Mouse (Mus musculus) induced T-regulatory cell, adult 2 months (primary cell): ENCODE data around the gene Il18bp.

Experiments used
- DNase-seq: peaks from one replicate; pipeline ENCODE4 v3.0.0-alpha.2; 2012; ENCODE audit warnings: low read depth

Il18bp gene

DNA sequence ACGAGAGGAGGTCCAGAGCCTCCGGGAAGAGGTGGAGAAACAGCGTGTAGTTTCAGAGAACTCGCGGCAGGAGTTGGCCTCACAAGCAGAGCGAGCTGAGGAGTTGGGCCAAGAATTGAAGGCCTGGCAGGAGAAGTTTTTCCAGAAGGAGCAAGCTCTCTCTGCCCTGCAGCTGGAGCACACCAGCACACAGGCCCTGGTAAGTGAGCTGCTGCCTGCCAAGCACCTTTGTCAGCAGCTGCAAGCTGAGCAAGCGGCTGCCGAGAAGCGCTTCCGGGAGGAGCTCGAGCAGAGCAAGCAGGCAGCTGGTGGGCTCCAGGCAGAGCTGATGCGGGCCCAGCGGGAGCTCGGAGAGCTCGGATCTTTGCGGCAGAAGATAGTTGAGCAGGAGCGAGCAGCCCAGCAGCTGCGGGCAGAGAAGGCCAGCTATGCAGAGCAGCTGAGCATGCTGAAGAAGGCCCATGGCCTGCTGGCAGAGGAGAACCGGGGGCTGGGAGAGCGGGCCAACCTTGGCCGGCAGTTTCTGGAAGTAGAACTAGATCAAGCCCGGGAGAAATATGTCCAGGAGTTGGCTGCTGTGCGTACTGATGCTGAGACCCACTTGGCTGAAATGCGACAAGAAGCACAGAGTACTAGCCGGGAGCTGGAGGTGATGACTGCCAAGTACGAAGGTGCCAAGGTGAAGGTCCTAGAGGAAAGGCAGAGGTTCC is 17.4 kb downstream of the Il18bp start:
- no peak for DNase-seq

DNA sequence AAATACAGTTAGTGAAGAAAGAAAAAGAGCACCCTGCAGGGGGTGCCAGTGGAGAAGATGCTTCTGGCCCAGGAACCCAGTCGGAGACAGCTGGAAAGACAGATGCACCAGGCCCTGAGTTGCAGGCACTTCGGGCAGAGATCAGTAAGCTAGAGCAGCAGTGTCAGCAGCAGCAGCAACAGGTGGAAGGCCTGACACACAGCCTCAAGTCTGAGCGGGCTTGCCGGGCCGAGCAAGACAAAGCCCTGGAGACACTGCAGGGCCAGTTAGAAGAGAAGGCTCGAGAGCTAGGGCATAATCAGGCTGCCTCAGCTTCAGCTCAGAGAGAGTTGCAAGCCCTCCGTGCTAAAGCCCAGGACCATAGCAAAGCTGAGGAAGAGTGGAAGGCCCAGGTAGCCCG is 18.2 kb downstream of the Il18bp start:
- DNase-seq = no peak

DNA sequence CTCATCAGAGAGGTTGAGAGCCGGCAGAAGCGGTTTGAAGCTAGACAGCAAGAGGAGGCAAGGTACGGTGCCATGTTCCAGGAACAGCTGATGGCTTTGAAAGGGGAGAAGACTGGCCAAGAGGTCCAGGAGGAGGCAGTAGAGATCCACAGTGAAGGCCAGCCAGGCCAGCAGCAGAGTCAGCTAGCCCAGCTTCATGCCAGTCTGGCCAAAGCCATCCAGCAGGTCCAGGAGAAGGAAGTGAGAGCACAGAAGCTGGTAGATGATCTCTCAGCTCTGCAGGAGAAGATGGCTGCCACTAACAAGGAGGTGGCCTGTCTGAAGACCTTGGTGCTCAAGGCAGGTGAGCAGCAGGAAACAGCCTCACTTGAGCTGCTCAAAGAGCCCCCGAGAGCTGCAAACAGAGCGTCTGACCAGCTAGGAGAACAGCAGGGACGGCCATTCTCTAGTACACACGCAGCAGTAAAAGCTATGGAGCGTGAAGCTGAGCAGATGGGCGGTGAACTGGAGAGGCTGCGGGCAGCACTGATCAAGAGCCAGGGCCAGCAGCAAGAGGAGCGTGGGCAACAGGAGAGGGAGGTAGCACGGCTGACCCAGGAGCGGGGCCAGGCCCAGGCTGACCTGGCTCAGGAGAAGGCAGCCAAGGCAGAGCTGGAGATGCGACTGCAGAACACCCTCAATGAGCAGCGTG is 18.9 kb downstream of the Il18bp start:
- no peak for DNase-seq

DNA sequence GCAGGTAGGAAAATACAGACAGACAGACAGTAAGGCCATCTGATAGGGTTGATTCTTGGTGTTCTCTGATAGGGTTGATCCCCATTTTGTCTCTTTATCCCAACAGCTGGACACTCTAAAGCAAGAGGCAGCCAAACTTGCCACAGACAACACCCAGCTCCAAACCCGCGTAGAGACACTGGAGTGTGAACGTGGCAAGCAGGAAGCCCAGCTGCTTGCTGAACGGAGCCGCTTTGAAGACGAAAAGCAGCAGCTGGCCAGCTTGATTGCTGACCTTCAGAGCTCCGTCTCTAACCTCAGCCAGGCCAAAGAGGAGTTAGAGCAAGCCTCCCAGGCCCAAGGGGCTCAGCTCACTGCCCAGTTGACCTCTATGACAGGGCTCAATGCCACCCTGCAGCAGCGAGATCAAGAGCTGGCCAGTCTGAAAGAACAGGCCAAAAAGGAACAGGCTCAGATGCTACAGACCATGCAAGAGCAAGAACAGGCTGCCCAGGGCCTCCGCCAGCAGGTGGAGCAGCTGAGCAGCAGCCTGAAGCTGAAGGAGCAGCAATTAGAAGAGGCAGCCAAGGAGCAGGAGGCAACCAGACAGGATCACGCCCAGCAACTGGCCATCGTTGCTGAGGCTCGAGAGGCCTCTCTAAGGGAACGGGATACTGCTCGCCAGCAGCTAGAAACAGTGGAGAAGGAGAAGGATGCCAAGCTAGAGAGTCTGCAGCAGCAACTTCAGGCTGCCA is 20.1 kb downstream of the Il18bp start:
- DNase-seq = peak; percentile 73

DNA sequence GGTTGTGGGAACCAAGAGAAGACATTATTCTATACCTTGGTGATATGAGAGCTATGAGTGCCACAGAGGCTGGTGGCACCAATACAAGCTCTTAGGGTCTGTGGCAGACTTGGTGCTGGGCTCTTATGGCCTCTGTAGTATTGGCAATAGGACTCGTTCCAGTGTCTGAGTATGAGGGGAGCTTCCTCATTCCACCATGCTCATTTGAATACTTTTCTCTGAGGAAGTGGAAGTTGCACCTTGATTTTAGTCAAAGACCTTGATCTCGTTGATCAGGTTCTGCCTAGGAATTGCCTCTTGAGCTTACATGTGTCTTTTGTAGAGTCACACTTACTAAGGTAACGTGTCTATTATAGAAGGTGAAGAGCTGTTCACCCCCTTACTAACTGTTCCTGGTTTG is 24.2 kb downstream of the Il18bp start:
- no peak for DNase-seq

- DNase-seq = no peak
Measured at GRCm38 (mm10) chr7:101985081-101985480, 33.4 kb downstream of the Il18bp start.

GRCm38 (mm10) chr7:101982735-101983134 is 35.8 kb downstream of the Il18bp start:
- DNase-seq = no peak

GRCm38 (mm10) chr7:101974505-101974904 is 44.0 kb downstream of the Il18bp start:
- no peak for DNase-seq

- no peak for DNase-seq
Measured at GRCm38 (mm10) chr7:101973730-101974129, 44.8 kb downstream of the Il18bp start.

- no peak for DNase-seq
Measured at GRCm38 (mm10) chr7:101971721-101972120, 46.8 kb downstream of the Il18bp start.

- DNase-seq = peak; percentile 82
Measured at GRCm38 (mm10) chr7:101970821-101971461, 47.5 kb downstream of the Il18bp start.

GRCm38 (mm10) chr7:101970429-101970775 is 48.1 kb downstream of the Il18bp start:
- DNase-seq = peak; percentile 92

DNA sequence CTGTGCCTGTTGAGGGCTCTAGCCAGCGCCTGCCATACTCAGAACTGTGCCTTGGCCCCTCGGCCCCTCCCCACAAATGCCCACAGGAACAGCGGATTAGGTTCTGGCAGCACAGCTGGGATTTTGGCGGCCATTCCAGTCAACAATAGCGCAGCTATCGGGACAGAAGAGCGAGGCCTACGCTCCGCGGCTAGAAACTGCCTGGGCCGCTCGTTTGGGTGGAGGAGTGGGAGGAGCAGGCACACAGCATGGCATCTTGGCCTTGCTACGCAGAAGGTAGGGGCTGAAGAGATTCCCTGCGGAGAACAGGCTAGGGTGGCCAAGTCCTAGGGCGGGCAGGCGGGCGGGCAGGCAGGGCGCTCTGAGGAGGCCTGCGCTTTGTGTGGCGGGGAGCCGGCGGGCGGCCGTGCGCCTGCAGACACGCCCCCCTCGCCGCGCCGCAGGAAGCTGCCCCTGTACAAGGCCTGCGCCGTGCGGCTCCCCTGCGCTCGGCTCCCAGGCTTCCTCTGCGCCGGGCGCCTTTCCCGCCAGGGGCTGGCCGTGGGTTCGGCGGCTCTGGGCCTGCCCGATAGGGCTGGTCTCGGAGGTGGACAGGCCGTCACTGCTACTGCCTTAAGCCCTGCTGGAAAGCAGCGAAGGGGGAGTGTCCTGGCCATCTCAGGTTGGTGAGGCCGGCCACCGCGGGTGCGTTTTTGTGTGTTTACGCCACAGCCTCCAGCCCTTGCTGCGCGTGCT is 48.6 kb downstream of the Il18bp start:
- peak; percentile 86 for DNase-seq

GRCm38 (mm10) chr7:101968751-101969150 is 49.7 kb downstream of the Il18bp start:
- DNase-seq = no peak

GRCm38 (mm10) chr7:101967256-101967655 is 51.2 kb downstream of the Il18bp start:
- DNase-seq = no peak

- peak; percentile 63 for DNase-seq
Measured at GRCm38 (mm10) chr7:101965606-101966005, 52.9 kb downstream of the Il18bp start.
